Mouse (Mus musculus) neural tube, postnatal 0 days (tissue): Measurements from ENCODE around the gene Gm5795. TPM values are rescaled to one million over a fixed set of nuclear protein-coding genes. Genes with fewer than 3 reads are reported as not detected.

Source experiments
- polyA plus RNA-seq: library from polyadenylated mRNA; unstranded; fragments of >200 nt; fragmentation: Nextera tagmentation; extraction: Ambion mirVana; gene quantifications from 2 replicates; pipeline ENCODE4 v1.2.1, GENCODE M21; 2015

Gene Gm5795
- 0.41 and 0.50 TPM in 2 replicates for polyA plus RNA-seq

DNA sequence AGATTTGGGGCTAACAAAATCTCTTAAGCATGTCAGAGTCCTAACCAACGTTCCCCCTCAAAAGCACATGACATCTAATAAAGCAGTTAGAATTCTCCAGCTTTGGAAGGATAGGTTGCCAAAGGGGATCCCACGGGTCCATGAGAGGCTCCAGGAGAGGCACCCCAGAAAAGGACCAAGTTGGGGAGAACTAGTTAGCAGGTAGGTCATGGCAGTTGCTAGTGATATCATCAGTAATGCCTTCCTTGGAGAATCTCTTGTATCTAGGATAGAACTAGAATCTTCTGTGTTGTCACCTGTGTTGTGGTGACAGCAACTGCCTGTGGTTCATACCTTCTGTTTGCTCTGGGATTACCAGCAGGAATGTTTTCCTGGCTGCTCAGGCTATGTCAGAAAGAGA, at the start of gene Gm5795:
TSS of gene Gm5795 (plus strand) at position 301 of the 400 bp plus-strand sequence.

DNA sequence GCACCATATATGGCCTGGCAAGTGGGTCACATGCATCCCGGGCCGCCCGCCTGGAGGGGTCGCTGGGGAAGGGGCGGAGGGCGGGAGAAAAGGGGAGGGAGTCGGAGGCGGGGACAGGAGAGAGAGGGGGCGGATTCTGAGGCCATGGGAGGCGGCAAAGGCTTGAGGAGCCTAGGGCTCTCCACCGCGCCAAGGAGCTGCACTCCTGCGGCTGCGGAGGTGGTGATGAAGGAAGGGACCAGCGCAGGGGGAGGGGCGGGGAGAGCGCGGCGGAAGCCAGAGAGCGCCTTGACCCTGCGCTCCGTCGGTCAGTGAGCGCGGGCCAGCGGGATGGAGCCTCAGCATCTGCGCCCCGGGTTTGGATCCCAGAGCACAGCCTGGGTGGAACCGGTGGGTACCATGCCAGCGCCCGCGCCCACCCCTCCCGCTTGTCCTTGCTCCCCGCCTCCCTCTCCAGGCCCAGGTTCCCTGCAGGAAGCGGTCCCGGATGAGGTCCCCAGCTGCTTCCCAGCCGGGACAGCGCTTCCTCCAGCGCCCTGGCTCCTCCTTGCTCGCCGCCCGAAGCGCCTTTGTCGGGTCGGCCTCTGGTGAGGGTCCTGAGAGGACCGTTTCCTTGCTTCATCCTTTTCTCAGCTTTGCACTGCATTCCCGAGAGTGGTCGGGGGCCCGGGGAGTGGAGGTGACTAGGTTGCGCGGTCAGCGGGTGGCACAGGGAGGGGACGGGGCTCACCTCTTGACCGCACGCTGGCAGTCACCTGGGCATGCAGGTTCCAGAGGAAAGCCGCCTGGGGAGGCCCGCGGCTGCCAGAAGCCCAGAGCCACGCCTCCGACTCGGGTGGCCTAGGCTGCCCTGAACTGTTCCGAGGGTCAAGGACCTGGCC, 20.5 kb downstream of the Gm5795 start, which contains the start of gene D830030K20Rik:
TSS of gene D830030K20Rik (plus strand) at position 217 of the 881 bp plus-strand sequence.

Other genes starting within 250 kb of the Gm5795 start
- gene Gm2888, start 158.3 kb upstream of the Gm5795 start, polyA plus RNA-seq = not detected in 2 replicates
- gene Gm2897, start 139.0 kb upstream of the Gm5795 start, polyA plus RNA-seq = 10.1 and 10.3 TPM in 2 replicates
- gene Gm10340, start 54.3 kb upstream of the Gm5795 start, polyA plus RNA-seq = 0.10 TPM in 1 of 2 replicates, not detected in the other
- gene D830030K20Rik, start 20.2 kb downstream of the Gm5795 start, polyA plus RNA-seq = 35.0 and 44.1 TPM in 2 replicates
- gene Gm2956, start 144.4 kb downstream of the Gm5795 start, polyA plus RNA-seq = 0.30 and 0.66 TPM in 2 replicates
- gene Gm10413, start 206.8 kb downstream of the Gm5795 start, polyA plus RNA-seq = not detected in 2 replicates
- 19.3 and 21.4 TPM in 2 replicates for gene Gm10409, start 224.4 kb downstream of the Gm5795 start, polyA plus RNA-seq
- gene Gm3005, start 239.8 kb downstream of the Gm5795 start, polyA plus RNA-seq = 9.0 and 12.6 TPM in 2 replicates